Mouse (Mus musculus) R1 (cell line): ENCODE measurements around the gene Cmah.

ENCODE experiments used
- DNase-seq: peaks from one replicate; pipeline ENCODE4 v3.0.0-alpha.2; 2018; ENCODE audit warnings: low read depth, low spot score

Cmah gene

DNA sequence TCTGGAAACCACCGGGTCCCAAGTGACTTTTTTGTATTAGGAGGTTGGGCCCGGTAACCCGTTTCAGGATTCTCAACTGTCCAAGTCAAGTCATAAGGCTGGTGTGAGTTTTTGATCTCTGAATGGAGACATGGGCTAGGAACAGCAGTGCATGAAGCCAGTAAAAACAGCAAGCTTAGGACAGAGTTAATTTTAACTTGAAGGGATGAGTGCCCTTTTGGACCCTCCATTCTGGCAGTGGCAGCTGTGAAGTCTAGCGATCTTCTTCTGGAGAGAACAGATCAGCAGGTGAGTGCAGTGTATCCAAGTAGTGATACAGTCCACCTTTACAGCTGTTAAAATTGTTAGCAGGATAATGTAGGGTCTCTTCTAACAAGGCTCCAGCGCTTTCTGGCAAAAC, at the start of gene Cmah:
Gene Cmah, plus strand, starts transcription at position 204 of the 400 bp plus-strand sequence.
- no peak for DNase-seq

DNA sequence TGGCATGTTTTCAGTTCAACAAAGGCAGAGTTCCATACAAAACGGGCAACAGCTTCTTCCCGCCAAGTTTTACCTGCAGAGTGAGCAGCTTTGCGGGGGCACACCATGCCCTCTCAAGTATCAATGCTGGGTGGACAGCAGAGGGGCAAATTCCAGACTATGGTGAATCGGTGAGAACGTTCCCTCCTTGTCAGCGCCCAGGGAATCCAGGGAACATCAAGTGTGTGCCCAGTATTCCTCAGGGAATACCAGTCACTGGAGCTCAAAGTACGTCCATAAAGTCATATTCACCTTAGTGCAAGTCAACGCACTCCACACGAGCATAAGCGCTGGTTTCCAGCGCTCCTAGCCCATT, 47.8 kb upstream of the Cmah start:
- no peak for DNase-seq

DNA sequence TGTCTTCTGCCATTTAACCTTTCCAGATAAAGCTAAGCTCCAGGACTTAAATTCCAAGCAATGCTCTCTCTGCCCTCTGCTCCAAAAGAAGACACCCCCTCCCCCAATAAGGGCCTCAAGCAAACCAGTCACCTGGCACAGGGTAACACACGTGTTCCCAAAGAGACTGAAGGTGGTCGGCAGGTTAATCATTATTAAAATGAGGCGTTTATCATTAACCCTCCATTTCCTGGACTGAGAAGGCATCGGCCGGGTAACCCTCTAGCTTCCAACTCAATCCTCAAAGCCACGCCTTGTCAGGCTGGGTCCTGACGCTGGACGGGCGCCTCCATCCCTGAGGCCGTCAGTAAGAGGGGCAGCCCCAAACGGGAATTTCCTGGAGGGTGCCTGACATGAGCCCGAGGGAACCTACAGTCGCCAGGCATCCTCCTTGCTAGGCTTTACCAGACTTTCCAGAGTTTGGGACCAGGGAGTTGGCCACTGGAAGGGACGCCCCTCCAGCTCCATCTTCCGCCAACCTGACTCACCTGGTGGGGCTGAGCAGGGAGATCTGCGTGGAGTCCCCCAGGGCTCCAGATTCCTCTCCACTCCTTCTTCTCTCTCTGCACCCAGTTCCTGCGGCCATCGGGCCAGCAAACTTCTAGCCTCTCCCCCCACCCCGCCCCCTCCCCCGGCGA, 47.3 kb upstream of the Cmah start:
- peak; percentile 43 for DNase-seq

DNA sequence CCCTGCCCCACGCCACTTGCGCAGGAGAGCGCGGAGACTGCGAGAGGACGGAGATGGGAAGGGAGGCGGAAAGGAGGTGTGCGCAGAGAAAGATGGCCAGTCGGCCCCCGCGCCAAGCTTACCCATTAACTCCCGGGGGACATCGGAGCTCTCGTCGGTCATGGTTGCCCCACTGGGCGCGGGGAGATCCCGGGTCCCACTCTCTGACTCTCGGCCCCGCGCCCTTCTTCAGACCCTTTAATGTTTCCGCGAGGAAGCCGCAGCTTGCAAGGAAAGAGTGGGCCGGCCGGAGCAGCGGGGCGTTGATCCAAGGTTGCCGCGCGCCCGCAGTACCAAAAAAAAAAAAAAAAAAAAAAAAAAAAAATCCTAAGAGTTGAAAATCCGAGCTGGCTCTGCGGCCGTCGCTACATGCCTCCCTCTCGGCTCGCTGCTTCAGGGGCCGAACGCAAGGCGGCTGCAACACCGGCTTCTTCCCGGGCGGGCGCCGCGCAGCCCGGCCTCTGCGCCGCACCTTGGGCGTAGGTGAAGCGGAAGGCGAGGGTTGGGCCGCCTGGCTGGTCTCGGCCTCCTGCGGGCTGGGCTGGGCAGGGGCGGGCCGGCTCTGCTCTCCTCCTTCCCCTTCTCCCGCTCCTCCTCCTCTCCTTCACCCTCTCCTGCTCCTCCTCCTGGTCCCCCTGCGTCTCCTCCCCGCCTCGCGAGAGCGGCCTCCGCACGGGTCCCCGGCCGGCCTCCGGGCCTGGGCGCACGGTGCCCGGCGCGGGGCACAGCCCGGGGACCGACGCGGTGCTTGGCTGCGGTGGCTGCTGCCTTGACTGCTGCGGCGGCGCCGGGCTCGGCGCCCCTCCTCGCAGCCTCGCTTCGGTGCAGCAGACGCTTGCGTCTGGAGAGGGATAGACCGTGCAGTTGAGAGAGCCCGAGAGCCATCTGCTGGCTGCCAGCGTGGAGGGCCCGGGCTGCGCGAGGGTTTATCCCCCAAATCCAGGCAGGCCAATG, 46.5 kb upstream of the Cmah start, which contains the start of gene Carmil1:
Gene Carmil1, minus strand, starts transcription at position 357 of the 993 bp plus-strand sequence.
- DNase-seq, result peak; percentile 92

DNA sequence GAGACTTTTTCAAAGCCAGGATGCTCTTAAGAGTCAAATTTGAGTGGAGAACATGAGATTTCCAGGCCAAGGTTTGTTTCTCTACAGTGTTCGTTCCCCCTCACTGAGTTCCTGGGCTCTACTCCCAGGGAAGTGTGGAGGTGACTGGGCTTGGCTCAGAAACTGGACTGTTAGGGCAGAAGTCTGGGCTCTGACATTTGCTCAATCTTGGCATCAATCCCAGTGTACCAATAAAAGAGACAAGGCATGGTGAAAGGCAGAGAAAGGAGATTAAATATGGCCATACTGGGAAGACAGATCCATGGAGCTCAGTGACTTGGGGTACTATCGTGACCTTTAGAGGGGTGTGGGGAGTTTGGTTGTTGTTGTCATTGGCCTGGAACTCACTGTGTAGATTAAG, 39.8 kb upstream of the Cmah start:
- DNase-seq, result no peak

DNA sequence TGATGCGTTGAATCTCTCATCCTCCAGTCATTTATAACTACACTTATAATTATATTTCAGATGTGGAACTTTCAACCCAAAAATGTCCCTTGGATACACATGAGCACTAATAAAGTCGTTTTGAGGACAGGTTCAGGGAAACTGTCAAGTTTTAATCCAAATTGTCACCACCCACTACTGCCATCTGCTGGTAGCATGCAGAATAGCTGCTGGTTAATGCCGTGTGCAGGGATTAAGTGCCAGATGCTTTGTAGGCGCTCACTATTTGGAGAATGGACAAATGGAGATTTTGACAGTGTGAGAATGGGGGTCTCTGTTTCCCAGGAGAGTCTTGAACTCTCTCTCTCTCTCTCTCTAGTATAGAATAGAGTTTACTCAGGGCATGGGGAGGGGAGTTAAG, 30.0 kb upstream of the Cmah start:
- DNase-seq, result peak; percentile 52

DNA sequence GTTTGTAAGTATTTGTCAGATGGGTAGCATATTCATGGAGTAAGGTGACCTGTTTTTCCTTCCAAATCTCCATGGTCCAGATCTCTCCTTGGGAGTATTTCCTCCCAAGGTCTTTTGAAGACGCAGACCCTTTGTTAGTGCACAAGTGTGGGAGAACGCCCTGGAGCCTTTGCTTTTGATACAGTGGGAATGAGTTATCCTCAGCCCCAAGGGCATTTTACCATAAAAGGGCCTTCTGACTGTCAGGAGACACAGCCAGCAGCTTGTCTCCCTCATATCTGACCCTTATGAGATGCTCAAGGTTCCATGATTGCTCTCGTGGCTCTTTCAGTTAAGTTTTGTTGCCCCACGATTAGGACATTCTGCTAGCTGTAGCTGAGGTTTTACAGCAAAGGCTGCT, 21.7 kb upstream of the Cmah start:
- no peak for DNase-seq

DNA sequence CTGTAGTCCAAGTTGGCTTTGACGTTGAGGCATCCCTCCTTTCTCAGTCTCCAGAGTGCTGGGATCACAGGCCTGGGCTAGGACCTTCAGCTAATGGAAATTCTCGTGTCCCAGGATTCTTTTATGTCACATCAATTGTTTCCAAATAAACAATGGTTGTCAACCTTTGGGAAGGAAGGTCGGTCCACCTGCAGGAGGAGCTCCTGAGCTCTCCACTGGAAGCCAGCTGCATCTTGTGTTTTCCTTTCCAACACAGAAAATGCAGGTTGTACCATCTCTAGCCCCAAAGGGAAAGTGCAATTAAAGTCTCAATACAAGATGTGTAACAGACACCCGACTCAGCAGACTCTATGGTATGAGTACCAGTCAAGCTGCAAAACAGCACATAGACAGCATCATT, 21.0 kb upstream of the Cmah start:
- DNase-seq, result peak; percentile 23

DNA sequence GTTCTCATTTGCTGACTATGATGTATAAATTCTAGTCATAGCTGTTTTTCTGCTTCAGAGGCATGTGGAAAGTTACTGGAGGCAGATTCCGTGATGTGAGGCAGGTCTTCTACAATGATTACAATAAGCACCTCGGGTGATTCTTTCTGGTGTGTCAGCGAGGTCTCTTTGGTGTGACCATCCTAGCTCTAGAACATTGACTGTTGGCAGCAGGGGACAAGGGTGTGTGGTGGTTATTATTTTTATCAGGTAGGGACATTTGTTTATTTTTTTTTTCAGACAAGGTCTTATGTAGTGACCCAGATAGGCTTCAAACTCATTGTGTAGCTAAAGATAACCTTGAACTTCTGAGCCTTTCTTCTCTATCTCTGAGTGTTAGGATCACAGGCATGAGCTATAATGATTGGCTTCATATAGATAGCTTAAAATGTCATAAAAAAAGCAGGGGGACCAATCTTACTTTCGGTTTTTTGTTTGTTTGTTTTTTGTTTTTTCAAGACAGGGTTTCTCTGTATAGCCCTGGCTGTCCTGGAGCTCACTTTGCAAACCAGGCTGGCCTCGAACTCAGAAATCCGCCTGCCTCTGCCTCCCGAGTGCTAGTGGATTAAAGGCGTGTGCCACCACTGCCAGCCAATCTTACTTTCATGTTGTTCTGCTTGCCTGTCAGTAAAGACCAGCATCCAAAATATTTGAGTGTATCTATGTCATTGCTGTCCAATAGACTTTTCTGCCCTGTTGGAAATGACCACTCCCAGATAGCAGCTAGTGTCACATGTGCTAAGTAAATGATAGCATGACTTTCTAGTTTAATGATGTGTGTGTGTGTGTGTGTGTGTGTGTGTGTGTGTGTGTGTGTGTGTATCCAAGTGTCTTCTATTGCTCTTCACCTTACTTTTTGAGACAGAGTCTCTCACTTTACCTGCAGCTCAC, 15.9 kb upstream of the Cmah start:
- no peak for DNase-seq

DNA sequence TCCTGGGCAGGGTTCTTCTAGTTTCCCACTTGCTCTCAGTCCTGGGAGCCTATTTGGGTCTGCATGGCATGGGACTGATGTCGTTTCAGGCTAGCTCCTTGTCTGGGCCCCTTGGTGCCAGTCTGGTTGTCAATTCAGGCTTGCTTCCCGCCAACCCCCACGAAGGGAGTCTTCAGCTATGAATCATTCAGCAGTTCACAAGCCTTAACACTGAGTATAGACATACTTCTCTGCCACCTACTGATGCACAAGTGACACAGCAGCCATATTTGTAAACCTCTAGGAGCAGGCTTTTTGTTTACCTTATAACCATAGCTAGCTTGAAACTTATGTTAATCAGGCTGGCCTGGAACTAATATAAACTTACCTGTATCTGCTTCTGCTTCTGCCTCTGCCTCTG, 10.6 kb upstream of the Cmah start:
- no peak for DNase-seq

DNA sequence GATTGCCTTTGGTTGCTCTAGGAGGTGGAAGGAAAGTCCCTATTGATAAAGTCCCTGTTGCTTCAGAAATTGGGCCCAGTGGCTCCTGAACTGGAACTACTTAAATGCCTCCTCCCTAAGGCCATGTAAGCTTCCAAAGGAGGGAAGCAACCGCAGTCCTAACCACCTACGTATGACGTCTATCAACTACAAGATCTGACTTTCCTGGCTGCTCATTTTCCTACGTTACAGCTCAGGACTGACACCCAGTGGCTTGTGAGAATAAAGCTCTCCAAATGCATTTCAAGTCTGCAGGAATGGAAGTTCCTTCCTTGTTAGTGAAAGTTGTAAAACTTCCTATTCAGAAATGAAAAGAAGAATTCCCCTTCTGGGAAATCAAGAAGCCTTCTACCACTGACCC, 8.6 kb upstream of the Cmah start:
- DNase-seq, result peak; percentile 40

DNA sequence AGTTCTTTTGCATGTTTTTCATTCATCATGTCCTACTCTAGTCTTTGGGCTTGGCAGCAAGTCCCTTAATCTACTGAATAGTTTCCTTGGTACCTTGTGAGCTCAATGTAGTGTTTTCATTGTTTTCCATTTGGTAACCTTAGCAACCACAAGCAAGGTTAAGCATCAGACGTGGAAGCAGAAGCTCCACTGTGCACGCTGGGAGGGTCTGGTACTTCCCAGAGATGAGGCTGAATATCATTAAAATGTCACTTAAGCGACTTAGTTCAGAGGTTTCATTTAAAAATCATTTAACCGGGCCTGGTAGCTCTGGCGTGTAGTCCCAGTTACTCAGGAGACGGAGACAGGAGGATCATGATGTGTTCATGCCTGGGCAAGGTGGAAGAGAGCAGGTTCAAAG, 5.9 kb upstream of the Cmah start:
- DNase-seq, result no peak

DNA sequence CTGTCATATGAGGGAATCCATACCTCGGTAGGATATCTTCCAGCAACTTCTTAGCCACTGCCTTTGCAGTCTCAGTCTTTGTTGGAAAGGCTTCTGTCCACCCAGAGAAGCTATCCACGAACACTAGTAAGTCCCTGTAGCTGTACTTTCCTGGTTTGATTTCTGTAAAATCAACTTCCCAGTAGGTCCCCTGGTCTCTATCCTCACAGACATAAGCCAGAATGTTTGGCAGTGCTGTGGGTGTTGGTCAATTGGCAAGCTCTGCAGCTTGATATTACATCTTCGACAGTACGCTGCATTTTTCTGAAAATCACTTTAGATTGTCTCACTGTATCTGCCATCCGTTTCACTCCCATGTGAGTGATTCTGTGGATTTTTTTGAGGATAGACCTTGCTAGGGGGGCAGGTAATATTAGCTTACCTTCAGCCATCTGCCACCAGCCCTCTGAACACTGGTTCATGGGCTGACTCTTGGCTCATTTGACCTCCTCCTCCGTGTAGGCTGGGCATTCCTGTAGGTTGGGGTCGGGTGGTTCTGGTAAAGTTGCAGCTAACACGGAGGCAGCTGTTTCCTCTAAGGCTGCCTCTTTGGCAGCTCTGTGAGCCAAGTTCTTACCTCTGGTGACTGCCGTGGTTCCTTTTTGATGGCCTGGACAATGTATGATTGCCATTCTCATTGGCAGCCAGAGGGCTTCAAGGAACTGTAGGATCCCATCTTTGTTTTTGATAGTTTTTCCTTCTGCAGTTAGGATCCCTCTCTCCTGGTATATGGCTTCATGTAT, 1.0 kb downstream of the Cmah start:
- DNase-seq, result no peak

DNA sequence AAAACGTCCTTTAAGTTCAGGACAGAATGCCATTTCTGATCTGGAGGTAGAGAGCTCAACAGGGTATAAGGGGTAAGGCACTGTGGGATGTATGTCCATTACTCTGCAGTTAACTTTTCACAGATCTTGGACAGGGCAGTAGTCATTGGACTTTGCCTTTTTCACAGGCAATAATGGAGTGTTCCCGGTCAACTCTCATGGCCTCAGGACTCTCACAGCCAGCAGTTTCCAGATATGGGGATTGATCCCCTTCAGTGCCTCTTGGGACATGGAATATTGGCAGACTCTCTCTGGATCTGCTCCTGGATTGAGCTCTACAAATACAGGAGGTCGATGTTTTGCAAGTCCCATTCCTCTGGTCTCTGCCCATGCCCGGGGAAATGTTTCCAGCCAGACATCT, 2.9 kb downstream of the Cmah start:
- no peak for DNase-seq

DNA sequence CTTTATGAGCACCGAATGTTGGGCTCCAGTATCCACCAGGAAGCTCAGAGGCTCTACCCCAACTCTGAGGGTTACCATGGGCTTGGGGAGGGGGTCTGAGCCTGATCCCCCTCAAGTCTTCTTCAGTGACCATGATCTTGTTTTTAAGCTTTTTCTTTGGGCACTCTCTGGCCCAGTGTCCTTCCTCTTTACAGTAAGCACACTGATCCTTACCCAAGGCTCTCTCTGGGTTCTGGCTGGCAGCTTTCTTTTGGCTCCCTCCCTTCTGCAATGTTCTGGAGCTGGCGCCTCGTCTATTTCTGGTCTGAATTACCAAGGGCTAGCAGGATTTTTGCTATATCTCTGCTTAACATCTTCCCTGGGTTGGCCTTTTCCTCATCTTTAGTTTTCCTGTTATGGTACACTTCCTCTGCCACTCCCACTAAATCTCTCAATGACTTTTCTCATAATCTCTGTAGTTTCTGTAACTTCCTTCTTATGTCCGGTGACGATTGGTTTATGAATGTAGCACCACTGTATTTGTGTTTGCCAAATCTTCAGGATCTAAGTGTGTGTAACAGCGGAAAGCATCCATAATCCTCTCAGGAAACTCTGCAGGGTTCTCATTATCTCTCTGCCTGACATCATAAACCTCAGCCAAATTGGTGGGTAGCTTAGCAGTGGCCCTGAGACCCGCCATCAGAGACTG, 3.8 kb downstream of the Cmah start:
- no peak for DNase-seq

DNA sequence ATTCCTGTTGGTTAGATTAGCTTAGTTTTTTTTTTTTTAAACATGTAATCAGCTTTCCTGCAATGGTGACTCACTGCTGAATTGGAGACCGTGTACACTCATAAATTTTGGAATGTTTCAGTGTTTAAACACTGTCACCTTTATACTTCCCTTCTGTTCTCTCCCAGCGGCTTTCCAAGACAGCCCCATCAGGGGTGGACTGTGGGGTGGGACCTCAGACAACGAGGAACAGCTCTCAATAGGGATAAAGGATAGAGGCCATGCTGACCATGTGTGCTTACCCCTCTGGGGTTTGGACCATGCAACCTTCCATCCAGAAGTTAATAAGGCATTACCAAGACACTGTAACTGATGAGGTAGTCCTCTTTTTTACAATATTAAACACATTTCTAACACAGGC, 5.3 kb downstream of the Cmah start:
- no peak for DNase-seq

DNA sequence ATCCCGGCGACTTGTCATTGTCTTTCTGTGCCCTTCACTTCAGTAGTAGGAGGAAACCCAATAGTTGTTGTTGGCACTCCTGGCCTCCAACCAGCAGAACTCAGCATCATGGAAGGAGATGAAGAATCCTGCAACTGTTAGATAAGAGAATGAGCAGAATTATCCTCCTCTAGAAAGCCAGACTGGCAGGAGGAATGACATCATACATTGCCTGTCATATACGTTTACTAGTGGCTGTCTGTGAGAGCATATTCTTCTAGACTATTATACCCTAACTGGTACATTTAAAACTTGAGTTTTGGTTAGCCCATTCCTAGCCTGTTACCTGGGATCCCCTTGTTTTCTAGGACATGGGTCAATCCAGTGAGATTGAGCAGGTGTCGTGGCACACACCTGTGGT, 9.6 kb downstream of the Cmah start:
- DNase-seq, result no peak

DNA sequence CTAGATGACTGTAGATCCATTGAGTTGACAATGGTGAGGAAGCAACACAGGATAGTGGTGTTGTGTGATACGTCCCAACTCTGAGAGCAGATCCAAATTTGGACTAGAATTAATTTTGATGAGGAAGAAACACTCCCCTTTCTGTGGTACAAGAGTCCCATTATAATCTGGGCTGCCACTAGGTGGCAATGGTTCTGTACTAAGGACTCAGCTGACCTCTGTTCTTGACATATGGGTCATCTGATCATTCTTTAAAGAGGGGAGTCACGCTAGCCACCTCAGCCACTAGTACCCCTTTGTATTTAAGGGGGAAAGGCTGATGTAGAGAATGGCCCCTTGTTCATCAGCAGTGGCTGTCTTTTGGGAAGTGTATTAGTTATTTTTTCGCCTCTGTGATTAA, 10.7 kb downstream of the Cmah start:
- DNase-seq, result peak; percentile 40

DNA sequence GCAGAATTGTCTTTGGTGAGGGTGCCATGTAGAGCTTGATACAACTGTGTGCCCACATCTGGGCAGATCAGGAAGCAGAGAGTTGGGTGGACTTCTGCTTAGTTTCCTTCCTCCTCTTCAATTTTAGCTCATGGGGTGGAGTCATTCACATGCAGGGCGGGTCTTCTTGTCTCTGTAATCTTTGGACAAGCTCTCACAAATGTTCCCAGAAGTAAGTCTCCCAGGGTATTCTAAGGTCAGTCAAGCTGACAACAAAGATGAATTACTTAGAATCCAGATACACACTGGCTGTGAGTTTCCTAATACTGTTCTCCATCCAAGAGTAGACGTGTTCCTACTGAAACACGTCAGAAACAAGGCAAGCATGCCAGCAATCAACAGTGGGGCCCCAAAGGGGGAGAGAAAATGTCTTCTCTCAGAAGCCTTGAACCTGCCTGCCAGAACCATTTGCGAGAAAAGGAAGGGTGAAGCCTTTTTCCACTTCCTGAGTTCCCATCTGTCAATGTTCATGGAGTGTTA, 11.2 kb downstream of the Cmah start:
- DNase-seq, result no peak

DNA sequence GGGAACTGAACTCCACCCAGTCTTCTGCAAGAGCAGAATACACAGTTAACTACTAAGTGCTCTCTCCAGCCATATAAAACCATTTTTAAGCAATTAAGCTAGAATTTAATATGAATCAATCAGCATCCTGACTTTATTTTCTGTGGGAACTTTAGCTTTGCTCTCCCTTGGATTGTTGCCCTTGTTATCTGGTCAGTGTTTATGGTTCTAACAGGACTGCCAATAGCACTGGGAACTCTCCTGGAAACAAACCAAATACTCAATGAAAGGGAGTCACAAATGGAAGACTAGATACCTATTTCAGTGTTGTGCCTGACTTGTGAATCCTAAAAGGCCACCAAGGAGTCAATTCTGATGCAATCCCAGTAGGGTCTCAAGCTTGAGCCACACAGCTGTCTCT, 12.7 kb downstream of the Cmah start:
- DNase-seq, result no peak
